Mouse (Mus musculus) heart, embryonic 16.5 days (tissue): ENCODE data around the gene Mfsd4b1. TPM values are rescaled to one million over a fixed set of nuclear protein-coding genes. Genes with fewer than 3 reads are reported as not detected.

Experiments
- ATAC-seq: fragments of 200-750 bp; cut with Nextera tagmentation; replicated peaks from 2 replicates; pipeline ENCODE4 v1.8.0; 2017; ENCODE audit warnings: moderate number of reproducible peaks; ENCODE audit not compliant: insufficient read depth, low FRiP score; ENCODE audit errors: extremely low read depth
- H3K27ac ChIP-seq: fragments of 300-500 bp; sonication (generic); 2 replicates; pipeline ENCODE4 v1.5.1; 2014; ENCODE audit warnings: mild to moderate bottlenecking, low read length, control low read depth, moderate library complexity
- H3K27me3 ChIP-seq: fragments of 300-500 bp; sonication (generic); 2 replicates; pipeline ENCODE4 v1.6.1; 2014; ENCODE audit warnings: low read length, mixed read lengths; ENCODE audit not compliant: control insufficient read depth, insufficient read depth
- H3K36me3 ChIP-seq: fragments of 300-500 bp; sonication (generic); 2 replicates; pipeline ENCODE4 v1.6.1; 2014; ENCODE audit not compliant: control insufficient read depth, insufficient read depth
- H3K4me1 ChIP-seq: fragments of 300-500 bp; sonication (generic); 2 replicates; pipeline ENCODE4 v1.6.1; 2014; ENCODE audit warnings: low read length, mixed read lengths; ENCODE audit not compliant: control insufficient read depth, insufficient read depth
- H3K4me2 ChIP-seq: fragments of 300-500 bp; sonication (generic); 2 replicates; pipeline ENCODE4 v1.6.1; 2014; ENCODE audit warnings: low read depth, mild to moderate bottlenecking, control low read depth, low read length
- H3K4me3 ChIP-seq: fragments of 300-500 bp; sonication (generic); 2 replicates; pipeline ENCODE4 v1.5.1; 2014; ENCODE audit warnings: mild to moderate bottlenecking, control low read depth, low read length
- H3K9ac ChIP-seq: fragments of 300-500 bp; sonication (generic); 2 replicates; pipeline ENCODE4 v1.6.1; 2014; ENCODE audit warnings: low read length, control low read depth
- H3K9me3 ChIP-seq: fragments of 300-500 bp; sonication (generic); replicated peaks from 2 replicates; pipeline ENCODE4 v1.6.1; 2016; ENCODE audit warnings: low read length; ENCODE audit not compliant: control insufficient read depth
- WGBS: fragments of 180-500 bp; shearing (Covaris S2); extraction: QIAGEN DNeasy Blood & Tissue Kit; methylation state at CpG from one replicate; pipeline ENCODE4 v1.1.7; 2014; 5-methylcytosine and 5-hydroxymethylcytosine counted together
- polyA plus RNA-seq: library from polyadenylated mRNA; unstranded; fragments of >200 nt; fragmentation: Nextera tagmentation; extraction: Ambion mirVana; gene quantifications from 2 replicates; pipeline ENCODE4 v1.2.1, GENCODE M21; 2015

The Mfsd4b1 gene
- polyA plus RNA-seq, 1 experiment from 2014 or later, result 1.3 TPM

GRCm38 (mm10) chr10:39959761-39960440, 65.2 kb downstream of the Mfsd4b1 start, which contains the start of gene Mfsd4b3:
Gene Mfsd4b3 (minus strand): TSS chr10:39960153.
- Histone ChIP-seq H3K4me1 (peaks cover 9% of the 10 kb centered on the region), H3K27me3 (no peaks in the 10 kb centered on the region), H3K27ac (peak within 1 kb of the TSS; percentile 88), H3K4me2 (peak within 1 kb of the TSS; percentile 99), H3K9ac (peak within 1 kb of the TSS; percentile 77), H3K4me3 (peak within 1 kb of the TSS; percentile 75), H3K9me3 (no peaks in the 10 kb centered on the region), H3K36me3 (no peaks in the 10 kb centered on the region)
- peak; percentile 98 for ATAC-seq
- WGBS, result under 1% methylated on average over 38 of the region's 38 CpGs

- H3K4me3 ChIP-seq, result no peak overlapping the region
These were observed 66.8 kb downstream of the Mfsd4b1 start for GRCm38 (mm10) chr10:39958266-39958665.

GRCm38 (mm10) chr10:39956340-39956878, 68.7 kb downstream of the Mfsd4b1 start:
- no peak overlapping the region for H3K4me3 ChIP-seq
- no peak overlapping the region for H3K4me2 ChIP-seq
- no peaks in the 10 kb centered on the region for H3K27me3 ChIP-seq
- no peak overlapping the region for H3K27ac ChIP-seq
- no peaks in the 10 kb centered on the region for H3K36me3 ChIP-seq
- H3K9me3 ChIP-seq, result no peaks in the 10 kb centered on the region
- H3K9ac ChIP-seq, result no peak overlapping the region
- ATAC-seq, result no peak
- WGBS, result 69% methylated on average over 2 of the region's 2 CpGs
- peaks cover 9% of the 10 kb centered on the region for H3K4me1 ChIP-seq

More at GRCm38 (mm10) chr10:39958266-39958665, 66.8 kb downstream of the Mfsd4b1 start:
- Histone ChIP-seq H3K27me3 (no peaks in the 10 kb centered on the region), H3K4me1 (peaks cover 9% of the 10 kb centered on the region), H3K27ac (peak overlapping the region; percentile 68), H3K36me3 (no peaks in the 10 kb centered on the region), H3K9ac (no peak overlapping the region), H3K4me2 (no peak overlapping the region), H3K9me3 (no peaks in the 10 kb centered on the region)
- 61% methylated on average over 4 of the region's 4 CpGs for WGBS
- no peak for ATAC-seq

- Histone ChIP-seq H3K9me3 (no peaks in the 10 kb centered on the region), H3K4me3 (no peak overlapping the region), H3K4me1 (peaks cover 9% of the 10 kb centered on the region), H3K27ac (no peak overlapping the region), H3K27me3 (no peaks in the 10 kb centered on the region), H3K9ac (no peak overlapping the region), H3K36me3 (no peaks in the 10 kb centered on the region), H3K4me2 (no peak overlapping the region)
- WGBS, result 72% methylated on average over 2 of the region's 2 CpGs
- no peak for ATAC-seq
These were observed 69.9 kb downstream of the Mfsd4b1 start for GRCm38 (mm10) chr10:39955163-39955562.

Other genes with a start within 250 kb of the Mfsd4b1 start
- gene Mfsd4b4, start 126.0 kb downstream of the Mfsd4b1 start, polyA plus RNA-seq, result 4.3 and 4.4 TPM in 2 replicates
- gene Mfsd4b2, start 98.3 kb downstream of the Mfsd4b1 start, polyA plus RNA-seq, result 0.12 TPM in 1 of 2 replicates, not detected in the other
- gene Mfsd4b3, start 65.1 kb downstream of the Mfsd4b1 start, polyA plus RNA-seq, result 1.3 and 1.6 TPM in 2 replicates
- gene Mfsd4b5, start 38.6 kb downstream of the Mfsd4b1 start, polyA plus RNA-seq, result 0.05 TPM in 2 replicates
- 20.1 and 23.3 TPM in 2 replicates for gene Slc16a10, start 117.0 kb upstream of the Mfsd4b1 start, polyA plus RNA-seq
- 42.9 and 44.7 TPM in 2 replicates for gene Rpf2, start 221.8 kb upstream of the Mfsd4b1 start, polyA plus RNA-seq
- 66.6 and 66.9 TPM in 2 replicates for gene Gtf3c6, start 232.8 kb upstream of the Mfsd4b1 start, polyA plus RNA-seq